Mouse (Mus musculus) heart, embryonic 13.5 days (tissue): ENCODE measurements at regions not wholly inside any gene's neighbourhood (a gene's known extent, or its start where the extent isn't known, plus 50 kb on each side); places are given as distances from the start of the nearest gene placed in this dataset.

Experiments
- ATAC-seq: fragments of 200-750 bp; cut with Nextera tagmentation; 2 replicates; pipeline ENCODE4 v1.8.0; 2017; ENCODE audit warnings: moderate TSS enrichment; ENCODE audit not compliant: insufficient number of reproducible peaks, low FRiP score, low TSS enrichment; ENCODE audit errors: extremely low read depth
- H3K27ac ChIP-seq: fragments of 300-500 bp; sonication (generic); replicated peaks from 2 replicates; pipeline ENCODE4 v1.5.1; 2015; ENCODE audit warnings: moderate library complexity, mild to moderate bottlenecking, inconsistent platforms
- H3K27me3 ChIP-seq: fragments of 300-500 bp; sonication (generic); replicated peaks from 2 replicates; pipeline ENCODE4 v1.6.1; 2015; ENCODE audit warnings: mild to moderate bottlenecking, inconsistent platforms
- H3K36me3 ChIP-seq: fragments of 300-500 bp; sonication (generic); 2 replicates; pipeline ENCODE4 v1.6.1; 2015; ENCODE audit warnings: mild to moderate bottlenecking, inconsistent platforms
- H3K4me1 ChIP-seq: fragments of 300-500 bp; sonication (generic); 2 replicates; pipeline ENCODE4 v1.6.1; 2015; ENCODE audit warnings: inconsistent platforms
- H3K4me2 ChIP-seq: fragments of 300-500 bp; sonication (generic); 2 replicates; pipeline ENCODE4 v1.6.1; 2015; ENCODE audit warnings: inconsistent platforms, mild to moderate bottlenecking, moderate library complexity
- H3K4me3 ChIP-seq: fragments of 300-500 bp; sonication (generic); 2 replicates; pipeline ENCODE4 v1.5.1; 2015; ENCODE audit warnings: moderate library complexity, mild to moderate bottlenecking, inconsistent platforms
- H3K9ac ChIP-seq: fragments of 300-500 bp; sonication (generic); 2 replicates; pipeline ENCODE4 v1.6.1; 2015; ENCODE audit warnings: inconsistent platforms, mild to moderate bottlenecking, moderate library complexity
- H3K9me3 ChIP-seq: fragments of 300-500 bp; sonication (generic); 2 replicates; pipeline ENCODE4 v1.6.1; 2016; ENCODE audit warnings: inconsistent platforms
- WGBS: fragments of 180-500 bp; shearing (Covaris S2); methylation state at CpG from one replicate; pipeline ENCODE4 v1.1.7; 2015; ENCODE audit warnings: mixed read lengths; 5-methylcytosine and 5-hydroxymethylcytosine counted together

DNA sequence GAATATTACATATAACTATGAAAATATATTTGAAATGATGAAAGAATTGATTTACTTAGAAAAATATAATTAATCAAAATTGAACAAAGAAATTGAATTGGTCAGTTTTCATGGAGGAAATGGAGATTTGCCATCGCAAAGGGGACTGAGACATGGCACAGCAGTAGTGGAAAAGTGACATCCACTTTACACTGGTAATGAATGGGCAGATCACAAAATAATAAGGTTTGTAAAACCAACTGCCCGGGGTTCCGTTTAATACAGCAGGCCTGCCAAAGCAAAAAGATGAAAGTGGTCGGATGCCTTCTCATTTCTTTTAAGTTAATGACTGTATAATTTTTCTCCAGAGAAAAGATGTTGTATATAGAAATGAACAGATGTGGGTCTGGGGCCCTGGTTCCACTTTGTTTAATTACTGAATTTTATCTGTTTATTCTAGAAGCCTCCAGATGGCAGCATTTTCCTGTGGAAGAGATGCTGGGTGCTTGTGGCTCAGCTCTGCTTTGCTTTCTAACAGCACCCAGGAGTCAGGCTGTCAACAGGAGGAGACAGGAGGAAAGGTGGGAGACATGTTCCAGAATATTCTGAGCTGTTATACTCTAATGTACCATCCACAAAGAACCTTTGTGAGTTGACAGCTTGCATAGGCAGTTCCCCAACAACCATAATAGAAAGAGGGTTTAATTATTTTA is 75.6 kb upstream of the Fbxl17 start:
- no peaks in the 10 kb centered on the region for H3K36me3 ChIP-seq
- no peak overlapping the region for H3K4me3 ChIP-seq
- H3K9ac ChIP-seq = no peak overlapping the region
- no peaks in the 10 kb centered on the region for H3K4me1 ChIP-seq
- no peaks in the 10 kb centered on the region for H3K27me3 ChIP-seq
- no peaks in the 10 kb centered on the region for H3K9me3 ChIP-seq
- H3K27ac ChIP-seq = no peak overlapping the region
- no peak for ATAC-seq
- WGBS = 69% methylated on average over 4 of the region's 4 CpGs
- H3K4me2 ChIP-seq = no peak overlapping the region

DNA sequence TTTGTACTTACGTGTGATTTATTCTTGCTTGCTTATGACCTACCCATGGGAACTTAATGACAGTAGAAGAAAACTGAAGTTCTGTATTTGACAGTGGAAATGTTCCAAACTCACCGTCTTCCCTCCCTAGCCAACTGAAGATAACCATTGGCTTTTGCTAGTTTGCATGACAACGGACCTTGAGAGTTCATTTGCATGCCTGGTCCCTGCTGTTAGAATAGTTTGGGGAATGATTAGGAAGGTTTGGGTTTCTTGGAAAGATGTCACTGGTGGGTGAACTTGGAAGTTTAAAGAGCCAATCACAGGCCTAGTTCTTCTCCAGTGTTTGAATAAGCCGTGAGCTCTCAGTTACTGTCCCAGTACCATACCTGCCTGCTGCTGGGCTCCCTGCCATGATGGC is 83.1 kb upstream of the Fbxl17 start:
- WGBS = 62% methylated on average over 4 of the region's 4 CpGs
- Histone ChIP-seq H3K36me3 (no peaks in the 10 kb centered on the region), H3K9me3 (no peaks in the 10 kb centered on the region), H3K9ac (no peak overlapping the region), H3K4me3 (no peak overlapping the region), H3K27ac (no peak overlapping the region), H3K27me3 (no peaks in the 10 kb centered on the region), H3K4me2 (no peak overlapping the region), H3K4me1 (no peaks in the 10 kb centered on the region)
- ATAC-seq = no peak

DNA sequence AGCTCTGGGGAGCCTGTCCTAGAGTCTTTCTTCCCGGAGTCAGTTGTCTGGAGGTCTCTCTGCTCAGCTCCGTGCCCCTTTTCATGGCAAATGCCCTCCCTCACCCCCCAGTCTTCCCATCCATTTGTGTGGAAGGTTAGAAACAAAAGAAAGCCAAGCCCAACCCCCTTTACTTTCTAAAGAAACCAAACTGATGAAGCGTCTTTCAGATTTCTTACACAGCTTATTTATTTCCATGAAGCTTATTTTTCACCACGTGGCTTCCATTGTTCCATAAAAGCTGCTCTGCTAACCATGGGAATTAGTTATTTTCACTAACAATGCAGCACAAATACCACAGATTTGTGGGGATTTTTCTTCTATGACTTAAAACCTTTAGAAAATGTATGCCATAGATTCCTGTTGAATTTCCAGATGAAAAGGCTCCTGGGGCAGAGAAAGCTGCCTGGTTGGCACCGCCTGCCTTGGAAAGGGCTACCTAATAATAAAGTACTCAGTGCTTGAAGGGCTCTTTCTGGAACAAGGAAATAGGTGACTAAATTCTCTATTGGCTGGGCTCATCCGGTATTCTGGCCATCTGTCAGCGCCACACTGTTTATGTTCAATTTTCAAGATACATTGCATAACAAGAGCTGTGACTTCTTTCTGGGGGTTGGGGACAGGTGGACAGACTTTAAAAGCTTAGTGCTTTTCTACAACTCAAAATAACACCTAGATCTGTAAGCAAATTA is 107.4 kb upstream of the Fbxl17 start:
- Histone ChIP-seq H3K4me3 (no peak overlapping the region), H3K9me3 (no peaks in the 10 kb centered on the region), H3K27me3 (no peaks in the 10 kb centered on the region), H3K4me1 (no peaks in the 10 kb centered on the region), H3K36me3 (no peaks in the 10 kb centered on the region), H3K4me2 (no peak overlapping the region), H3K27ac (no peak overlapping the region), H3K9ac (no peak overlapping the region)
- no peak for ATAC-seq
- 62% methylated on average over 7 of the region's 7 CpGs for WGBS

DNA sequence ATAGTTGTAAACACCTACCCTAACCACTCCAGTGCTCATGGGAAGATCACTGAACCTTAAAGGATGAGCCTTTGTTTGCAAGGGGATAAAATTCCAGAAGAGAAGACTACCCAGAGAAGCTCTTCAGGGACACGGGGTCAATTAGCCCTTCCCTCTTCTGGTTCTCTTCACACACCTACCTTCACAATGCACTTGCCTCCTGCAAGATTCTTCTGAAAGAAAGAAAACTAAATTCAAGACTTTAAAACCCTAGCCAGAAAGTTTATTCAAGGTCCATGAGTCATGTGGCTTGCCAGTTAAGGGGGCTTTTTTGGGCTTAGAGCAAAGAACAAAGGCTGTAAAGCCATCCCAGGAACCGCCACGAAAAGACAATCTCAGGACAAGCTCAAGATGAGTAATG is 122.9 kb upstream of the Fbxl17 start:
- no peaks in the 10 kb centered on the region for H3K27me3 ChIP-seq
- H3K4me2 ChIP-seq = no peak overlapping the region
- no peak overlapping the region for H3K4me3 ChIP-seq
- H3K27ac ChIP-seq = no peak overlapping the region
- H3K36me3 ChIP-seq = no peaks in the 10 kb centered on the region
- H3K4me1 ChIP-seq = no peaks in the 10 kb centered on the region
- 10% methylated on average over 3 of the region's 3 CpGs for WGBS
- H3K9me3 ChIP-seq = no peaks in the 10 kb centered on the region
- H3K9ac ChIP-seq = no peak overlapping the region
- no peak for ATAC-seq

DNA sequence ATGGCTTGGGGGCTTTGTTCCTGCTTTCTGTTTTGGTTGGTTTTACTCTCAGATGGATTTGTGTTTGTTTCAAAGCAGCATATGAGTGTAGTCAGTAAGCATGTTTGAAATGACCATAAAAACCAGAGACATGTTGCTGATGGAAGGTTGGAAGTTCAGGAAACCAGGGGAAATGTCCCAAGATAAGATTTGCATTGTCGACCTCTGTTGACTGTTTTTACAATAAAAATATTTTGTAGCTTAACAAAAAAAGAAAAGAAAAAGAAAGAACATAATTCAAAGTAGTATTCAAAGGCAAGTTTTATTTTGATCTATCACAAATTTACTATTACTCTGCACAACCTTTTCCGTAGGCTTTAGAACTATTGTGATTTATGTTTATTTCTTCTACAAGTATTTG is 137.8 kb upstream of the Fbxl17 start:
- H3K9ac ChIP-seq = no peak overlapping the region
- no peaks in the 10 kb centered on the region for H3K27me3 ChIP-seq
- no peak overlapping the region for H3K4me3 ChIP-seq
- 67% methylated on average over 2 of the region's 2 CpGs for WGBS
- H3K9me3 ChIP-seq = peaks cover 3% of the 10 kb centered on the region; the same call in 1 of the 2 replicates
- H3K4me2 ChIP-seq = no peak overlapping the region
- no peaks in the 10 kb centered on the region for H3K4me1 ChIP-seq
- no peaks in the 10 kb centered on the region for H3K36me3 ChIP-seq
- no peak for ATAC-seq
- H3K27ac ChIP-seq = no peak overlapping the region

DNA sequence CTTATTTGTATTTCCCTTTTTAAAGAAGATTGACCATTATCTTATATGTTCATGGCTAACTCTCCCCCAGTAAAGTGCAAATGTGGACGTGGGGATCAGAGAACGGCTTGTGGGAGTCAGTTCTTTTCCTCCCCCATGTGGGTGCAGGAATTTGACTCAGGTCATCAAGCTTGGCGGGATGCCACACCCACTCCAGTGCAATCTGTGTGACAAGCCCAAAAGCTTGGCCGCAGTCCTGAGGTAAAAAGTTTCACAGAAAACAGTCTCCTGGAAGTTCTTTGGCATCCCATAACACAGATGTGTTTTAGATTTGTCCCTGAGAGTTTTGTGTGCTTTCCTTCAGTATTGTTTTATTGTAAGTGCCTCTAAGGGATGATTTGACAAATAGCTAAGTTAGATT is 144.6 kb upstream of the Fbxl17 start:
- no peak for ATAC-seq
- Histone ChIP-seq H3K27me3 (no peaks in the 10 kb centered on the region), H3K4me2 (no peak overlapping the region), H3K9ac (no peak overlapping the region), H3K27ac (no peak overlapping the region), H3K9me3 (peaks cover 5% of the 10 kb centered on the region; the same call in 1 of the 2 replicates), H3K4me1 (no peaks in the 10 kb centered on the region), H3K36me3 (no peaks in the 10 kb centered on the region), H3K4me3 (no peak overlapping the region)
- 58% methylated on average over 4 of the region's 4 CpGs for WGBS

DNA sequence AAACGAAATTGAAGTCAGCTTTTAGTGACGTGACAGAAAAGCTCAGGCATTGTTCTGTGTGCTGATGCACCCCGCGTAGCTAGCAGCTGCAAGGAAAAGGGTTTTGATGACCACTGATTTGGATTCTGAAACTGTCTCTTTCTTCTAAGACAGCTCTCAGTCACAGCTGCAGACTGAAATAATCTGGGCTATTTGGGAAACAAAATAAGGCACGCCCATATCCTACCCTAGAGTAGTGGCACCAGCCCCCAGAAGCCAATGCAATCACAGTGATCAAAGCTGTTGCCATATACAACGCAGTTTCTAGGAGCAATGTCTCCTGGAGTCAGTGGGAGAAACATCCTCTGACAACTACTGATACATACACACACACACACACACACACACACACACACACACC is 157.9 kb upstream of the Fbxl17 start:
- WGBS = 73% methylated on average over 6 of the region's 6 CpGs

DNA sequence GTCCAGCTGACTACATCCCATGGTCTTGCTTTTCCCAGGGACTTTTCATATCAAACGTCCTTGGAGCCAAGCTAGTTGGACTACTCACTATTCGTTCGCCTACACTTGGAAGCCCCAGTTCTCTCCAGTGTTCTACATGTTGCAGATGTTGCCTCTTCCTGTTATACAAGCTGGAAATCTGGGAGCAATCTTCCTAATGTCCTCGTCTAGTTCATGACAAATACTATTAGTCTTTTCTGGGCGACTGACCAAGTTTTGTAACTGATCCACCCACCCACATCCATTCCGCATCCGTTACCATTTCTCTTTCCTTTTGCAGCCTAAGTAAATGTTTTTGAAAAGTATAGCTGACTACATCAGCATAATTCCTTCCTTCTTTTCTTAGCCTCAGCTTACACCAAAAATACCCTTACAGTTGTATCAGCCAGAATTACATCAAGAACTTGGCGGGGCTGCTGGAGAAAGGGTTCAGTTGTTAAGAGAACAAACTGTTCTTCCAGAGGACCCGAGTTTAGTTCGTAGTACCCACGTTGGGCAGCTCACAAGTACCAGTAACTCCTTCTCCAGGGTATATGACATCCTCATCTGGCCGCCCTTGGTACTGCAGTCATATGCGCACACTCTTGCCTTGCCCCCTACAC is 161.1 kb upstream of the Fbxl17 start:
- WGBS = 72% methylated on average over 13 of the region's 13 CpGs
- peak overlapping the region; percentile 58 for H3K27ac ChIP-seq
- ATAC-seq = no peak

More for the DNA sequence above, 157.9 kb upstream of the Fbxl17 start:
- Histone ChIP-seq H3K9ac (no peak overlapping the region), H3K4me2 (no peak overlapping the region), H3K4me1 (no peaks in the 10 kb centered on the region), H3K4me3 (no peak overlapping the region), H3K27me3 (no peaks in the 10 kb centered on the region), H3K9me3 (no peaks in the 10 kb centered on the region), H3K27ac (no peak overlapping the region), H3K36me3 (no peaks in the 10 kb centered on the region)
- no peak for ATAC-seq

DNA sequence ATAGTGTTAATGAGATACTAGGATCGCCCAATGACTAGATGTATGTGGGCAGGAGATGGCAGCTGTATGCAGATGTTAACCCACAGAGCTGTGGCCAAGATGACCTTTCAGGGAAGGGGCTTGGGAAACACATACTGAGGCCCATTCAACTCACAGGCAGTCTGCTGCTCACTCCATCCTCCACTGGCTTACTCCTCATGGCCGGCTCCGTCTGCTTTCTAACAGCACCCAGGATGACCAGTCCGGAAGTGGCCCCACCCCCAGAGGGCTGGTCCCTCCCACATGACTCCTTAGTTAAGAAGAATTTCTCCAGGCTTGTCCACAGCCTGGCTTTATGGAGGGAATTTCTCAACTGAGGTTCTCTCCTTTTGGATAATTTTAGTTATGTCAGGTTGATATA is 161.8 kb upstream of the Fbxl17 start:
- Histone ChIP-seq H3K4me2 (no peak overlapping the region), H3K9me3 (no peaks in the 10 kb centered on the region), H3K36me3 (no peaks in the 10 kb centered on the region), H3K27me3 (no peaks in the 10 kb centered on the region), H3K27ac (peak overlapping the region; percentile 24), H3K4me3 (no peak overlapping the region), H3K9ac (no peak overlapping the region), H3K4me1 (no peaks in the 10 kb centered on the region)
- 80% methylated on average over 4 of the region's 4 CpGs for WGBS
- ATAC-seq = no peak

More for the DNA sequence above, 161.1 kb upstream of the Fbxl17 start:
- no peaks in the 10 kb centered on the region for H3K9me3 ChIP-seq
- H3K4me3 ChIP-seq = no peak overlapping the region
- H3K27me3 ChIP-seq = no peaks in the 10 kb centered on the region
- no peak overlapping the region for H3K4me2 ChIP-seq
- H3K9ac ChIP-seq = no peak overlapping the region
- no peaks in the 10 kb centered on the region for H3K36me3 ChIP-seq
- no peaks in the 10 kb centered on the region for H3K4me1 ChIP-seq

DNA sequence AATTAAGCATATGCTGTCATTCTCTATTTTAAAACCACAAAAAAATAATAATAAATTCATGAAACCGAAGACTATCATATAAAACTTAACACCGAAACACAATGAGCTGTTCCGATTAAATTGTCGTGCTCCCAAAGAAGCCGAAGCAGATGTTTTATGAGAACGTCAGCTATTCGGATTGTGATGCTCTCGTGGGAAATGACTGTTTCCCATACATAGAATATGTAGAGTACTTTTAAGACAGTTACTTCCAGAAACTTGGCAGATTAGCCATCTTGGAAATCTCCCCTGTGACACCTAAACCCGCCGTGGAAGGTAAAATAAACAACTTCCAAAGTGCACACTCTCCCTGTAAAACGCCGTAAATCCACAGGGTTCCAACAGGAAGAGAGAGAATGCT is 162.4 kb upstream of the Fbxl17 start:
- ATAC-seq = no peak
- Histone ChIP-seq H3K36me3 (no peaks in the 10 kb centered on the region), H3K4me3 (no peak overlapping the region), H3K27ac (peak overlapping the region; percentile 24), H3K9me3 (no peaks in the 10 kb centered on the region), H3K27me3 (no peaks in the 10 kb centered on the region), H3K4me2 (no peak overlapping the region), H3K4me1 (no peaks in the 10 kb centered on the region), H3K9ac (no peak overlapping the region)
- 67% methylated on average over 12 of the region's 12 CpGs for WGBS

DNA sequence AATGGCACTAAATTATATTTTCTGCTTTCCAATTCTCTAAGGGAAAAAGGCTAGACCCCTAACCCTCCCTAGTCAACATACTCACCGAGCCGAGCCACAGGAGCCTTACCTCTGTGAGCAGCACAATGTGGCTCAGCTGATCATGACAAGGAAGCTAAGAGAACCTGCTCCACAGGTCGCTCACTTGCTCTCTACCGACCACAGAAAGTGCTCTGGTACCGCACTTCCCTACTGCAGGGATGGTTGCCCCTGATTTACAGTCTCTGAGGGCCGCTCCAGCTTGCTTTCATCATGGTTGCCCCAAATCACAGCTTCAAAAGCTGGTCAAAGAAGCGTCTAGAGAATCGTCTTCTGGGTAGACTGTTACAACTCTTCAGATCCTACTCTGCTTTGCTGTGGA is 177.0 kb upstream of the Fbxl17 start:
- no peaks in the 10 kb centered on the region for H3K4me1 ChIP-seq
- no peaks in the 10 kb centered on the region for H3K27me3 ChIP-seq
- no peak overlapping the region for H3K27ac ChIP-seq
- H3K36me3 ChIP-seq = no peaks in the 10 kb centered on the region
- no peaks in the 10 kb centered on the region for H3K9me3 ChIP-seq
- H3K9ac ChIP-seq = no peak overlapping the region
- H3K4me3 ChIP-seq = no peak overlapping the region
- H3K4me2 ChIP-seq = no peak overlapping the region
- no peak for ATAC-seq
- WGBS = 76% methylated on average over 8 of the region's 8 CpGs
